Mouse (Mus musculus): ENCODE measurements around the gene Arid1b. TPM values are rescaled to one million over a fixed set of nuclear protein-coding genes. Genes with fewer than 3 reads are reported as not detected.

Arid1b gene
- total and polyA plus RNA-seq, 3 experiments = 6.1 to 12.4 (median 9.7) TPM

DNA sequence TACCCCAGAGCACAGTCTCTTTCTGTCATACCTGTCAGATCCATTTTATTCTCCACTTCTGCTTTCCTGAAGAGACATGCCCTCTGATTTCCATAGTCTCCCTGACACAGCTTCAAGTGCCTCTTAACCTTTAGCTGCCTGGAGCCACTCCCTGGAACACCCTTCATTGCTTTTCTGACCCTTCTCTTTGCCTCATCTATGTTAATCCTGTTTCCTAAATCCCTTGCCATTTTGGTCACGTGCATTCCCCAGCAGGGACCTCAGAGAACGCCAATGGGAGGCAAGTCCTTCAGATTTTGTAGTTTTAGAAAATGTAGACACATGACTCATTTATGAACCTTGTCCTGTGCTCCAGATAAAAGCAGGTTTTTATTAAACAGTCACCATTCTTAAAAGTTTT lies 168.4 kb downstream of the Arid1b start:
- no peak for TF ChIP-seq HCFC1 (IDR thresholded peaks at IDR 0.05; ENCODE audit: low read depth, low read length)
- TF ChIP-seq ZNF384 (IDR thresholded peaks at IDR 0.05; ENCODE audit: low read depth, low read length) = no peak
- no peak for TF ChIP-seq CHD1 (IDR thresholded peaks at IDR 0.05; ENCODE audit: low read depth, low read length)
- no peak for TF ChIP-seq JUND (conservative IDR thresholded peaks at IDR 0.05; ENCODE audit: low read depth, low read length)
- no peak for TF ChIP-seq CTCF (conservative IDR thresholded peaks at IDR 0.05 in 1 of 2, IDR thresholded peaks at IDR 0.05 in 1 of 2; ENCODE audit: low read depth in 2 of 2, low read length in 2 of 2)
- no peak for TF ChIP-seq USF2 (conservative IDR thresholded peaks at IDR 0.05; ENCODE audit: low read depth, low read length)
- TF ChIP-seq NELFE (IDR thresholded peaks at IDR 0.05; ENCODE audit: low read depth, low read length) = no peak
- TF ChIP-seq ZMIZ1 (IDR thresholded peaks at IDR 0.05; ENCODE audit: low read depth, low read length) = no peak
- TF ChIP-seq E2F4 (IDR thresholded peaks at IDR 0.05; ENCODE audit: insufficient replicate concordance, low read depth, low read length) = no peak
- TF ChIP-seq MAX (IDR thresholded peaks at IDR 0.05; ENCODE audit: low read length) = no peak
- no peak for TF ChIP-seq ETS1 (conservative IDR thresholded peaks at IDR 0.05; ENCODE audit: low read depth, low read length)
- TF ChIP-seq CHD2 (IDR thresholded peaks at IDR 0.05; ENCODE audit: low read length) = no peak
- no peak for TF ChIP-seq SIN3A (IDR thresholded peaks at IDR 0.05; ENCODE audit: low read length)
- no peak for TF ChIP-seq PAX5 (IDR thresholded peaks at IDR 0.05; ENCODE audit: low read length)
- TF ChIP-seq SMC3 (IDR thresholded peaks at IDR 0.05; ENCODE audit: low read depth, low read length) = no peak
- TF ChIP-seq MEF2A (IDR thresholded peaks at IDR 0.05; ENCODE audit: borderline replicate concordance, low read depth, low read length) = no peak
- no peak for TF ChIP-seq USF1 (IDR thresholded peaks at IDR 0.05; ENCODE audit: low read depth, low read length)
- no peak for TF ChIP-seq MYC (IDR thresholded peaks at IDR 0.05; ENCODE audit: low read depth, low read length)
- H3K4me3 ChIP-seq (replicated peaks in 1 of 3; ENCODE audit: low read depth in 2 of 3, low read length in 2 of 3, poor library complexity in 1 of 3) = no peak overlapping the region
- no peaks in the 10 kb centered on the region for H3K27me3 ChIP-seq (replicated peaks)
- no peak for DNase-seq (ENCODE audit: extremely low read depth)
- no peak overlapping the region for H3K9ac ChIP-seq (ENCODE audit: insufficient read depth, low read depth)
- H3K27ac ChIP-seq (ENCODE audit: insufficient read depth, low read depth) = no peak overlapping the region
- peaks cover 13 to 54% of the 10 kb centered on the region in 2 experiments for H3K4me1 ChIP-seq (ENCODE audit: control insufficient read depth in 1 of 2, insufficient read depth in 2 of 2)
- peaks cover 0 to 29% of the 10 kb centered on the region in 2 experiments for H3K36me3 ChIP-seq (replicated peaks in 1 of 2; ENCODE audit: control insufficient read depth in 1 of 2, insufficient read depth in 1 of 2, low read length in 1 of 2)
- no peaks in the 10 kb centered on the region for H3K9me3 ChIP-seq (replicated peaks; ENCODE audit: low read length)
- no peaks in the 10 kb centered on the region for H3K79me2 ChIP-seq (replicated peaks; ENCODE audit: control insufficient read depth, extremely low read depth, insufficient read depth, poor library complexity, severe bottlenecking)
- dilution Hi-C loops (cut with MboI; ENCODE audit: extremely low pct_ligation_motif_present, extremely low pct_unique_long_range_greater_than_20kb, low sequenced_read_pairs) = no loop called here
- in situ Hi-C loops (cut with MboI; ENCODE audit: low pct_ligation_motif_present, low pct_unique_long_range_greater_than_20kb, low sequenced_read_pairs) = loop anchor here (25.0 kb wide), 1 partner anchor 375 kb away; no protein-coding TSS in a partner anchor
- no peak overlapping the region for H3K4me2 ChIP-seq (ENCODE audit: insufficient read depth, low read depth, poor library complexity, severe bottlenecking)

DNA sequence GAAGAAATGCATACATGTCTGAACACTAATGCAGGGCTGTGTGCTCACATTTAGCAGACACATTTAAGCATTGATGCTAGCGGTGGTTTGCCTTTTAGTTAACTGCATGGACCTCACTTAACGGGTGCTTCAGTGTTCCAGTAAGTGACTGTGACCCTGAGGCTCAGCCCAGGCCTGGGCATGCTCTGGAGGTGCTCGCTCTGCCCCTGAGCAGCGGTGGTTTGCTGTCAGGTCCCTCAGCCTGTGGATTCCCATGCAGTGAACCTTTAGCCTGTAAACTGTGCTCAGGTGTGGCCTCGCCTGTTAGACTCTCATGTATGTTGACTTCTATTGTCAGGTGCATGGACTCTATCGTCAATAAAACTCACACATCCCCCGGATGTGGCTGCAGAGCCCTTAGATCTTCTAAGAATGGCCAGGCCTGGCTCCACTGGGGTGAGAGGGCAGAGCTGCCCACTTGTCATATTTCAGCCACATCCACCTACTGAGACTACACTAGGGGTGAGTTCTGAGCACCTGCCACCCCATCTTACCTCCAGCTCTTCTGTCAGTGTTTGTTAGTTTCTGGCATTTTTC lies 169.2 kb downstream of the Arid1b start:
- DNase-seq (ENCODE audit: extremely low read depth) = no peak
- no peak for TF ChIP-seq MEF2A (IDR thresholded peaks at IDR 0.05; ENCODE audit: borderline replicate concordance, low read depth, low read length)
- no peak for TF ChIP-seq ELF1 (IDR thresholded peaks at IDR 0.05; ENCODE audit: low read depth, low read length)
- no peak for TF ChIP-seq EP300 (IDR thresholded peaks at IDR 0.05; ENCODE audit: low read length)
- no peak for TF ChIP-seq POLR2A (IDR thresholded peaks at IDR 0.05; ENCODE audit: low read depth, low read length)
- no peak for TF ChIP-seq NRF1 (IDR thresholded peaks at IDR 0.05; ENCODE audit: low read depth, low read length)
- TF ChIP-seq MYC (IDR thresholded peaks at IDR 0.05; ENCODE audit: low read depth, low read length) = no peak
- no peaks in the 10 kb centered on the region for H3K79me2 ChIP-seq (replicated peaks; ENCODE audit: control insufficient read depth, extremely low read depth, insufficient read depth, poor library complexity, severe bottlenecking)
- dilution Hi-C loops (cut with MboI; ENCODE audit: extremely low pct_ligation_motif_present, extremely low pct_unique_long_range_greater_than_20kb, low sequenced_read_pairs) = no loop called here
- H3K4me2 ChIP-seq (ENCODE audit: insufficient read depth, low read depth, poor library complexity, severe bottlenecking) = no peak overlapping the region
- in situ Hi-C loops (cut with MboI; ENCODE audit: low pct_ligation_motif_present, low pct_unique_long_range_greater_than_20kb, low sequenced_read_pairs) = loop anchor here (25.0 kb wide), 1 partner anchor 376 kb away; no protein-coding TSS in a partner anchor
- H3K9ac ChIP-seq (ENCODE audit: insufficient read depth, low read depth) = no peak overlapping the region
- H3K27me3 ChIP-seq (replicated peaks) = no peaks in the 10 kb centered on the region
- H3K27ac ChIP-seq (ENCODE audit: insufficient read depth, low read depth) = no peak overlapping the region
- H3K4me3 ChIP-seq (replicated peaks in 1 of 3; ENCODE audit: low read depth in 2 of 3, low read length in 2 of 3, poor library complexity in 1 of 3) = no peak overlapping the region
- peaks cover 11 to 62% of the 10 kb centered on the region in 2 experiments for H3K4me1 ChIP-seq (ENCODE audit: control insufficient read depth in 1 of 2, insufficient read depth in 2 of 2)
- peaks cover 0 to 24% of the 10 kb centered on the region in 2 experiments for H3K36me3 ChIP-seq (replicated peaks in 1 of 2; ENCODE audit: control insufficient read depth in 1 of 2, insufficient read depth in 1 of 2, low read length in 1 of 2)
- no peaks in the 10 kb centered on the region for H3K9me3 ChIP-seq (replicated peaks; ENCODE audit: low read length)

Data from CH12.LX (cell line).